Mouse (Mus musculus): Measurements from ENCODE around the gene Smad3. TPM values are rescaled to one million over a fixed set of nuclear protein-coding genes. Genes with fewer than 3 reads are reported as not detected.

The Smad3 gene
- polyA plus RNA-seq, 1 experiment, result 25.5 TPM

GRCm38 (mm10) chr9:63760783-63761182, 3.0 kb upstream of the Smad3 start:
- H3K27me3 ChIP-seq (ENCODE audit: control insufficient read depth, insufficient read depth, insufficient read length), result no peaks in the 10 kb centered on the region

GRCm38 (mm10) chr9:63759973-63760722, 2.4 kb upstream of the Smad3 start:
- Histone ChIP-seq H3K4me3 (no peak overlapping the region), H3K27me3 (ENCODE audit: control insufficient read depth, insufficient read depth, insufficient read length) (no peaks in the 10 kb centered on the region), H3K79me2 (ENCODE audit: control insufficient read depth, insufficient read depth) (peaks cover 4% of the 10 kb centered on the region), H3K4me2 (ENCODE audit: low read depth) (no peak overlapping the region), H3ac (ENCODE audit: control insufficient read depth, insufficient read length) (no peak overlapping the region), H3K36me3 (ENCODE audit: control insufficient read depth, insufficient read depth) (no peaks in the 10 kb centered on the region)
- TF ChIP-seq E2F4 (IDR thresholded peaks at IDR 0.05; ENCODE audit: insufficient read depth) (no peak), MYOD1 (IDR thresholded peaks at IDR 0.05; ENCODE audit: control insufficient read depth in 1 of 3, insufficient read length in 2 of 3, low read depth in 2 of 3) (no peak), REST (IDR thresholded peaks at IDR 0.05; ENCODE audit: insufficient read depth, insufficient read length) (no peak), SRF (IDR thresholded peaks at IDR 0.05; ENCODE audit: control insufficient read depth, insufficient read length, low read depth) (no peak), TCF12 (IDR thresholded peaks at IDR 0.05; ENCODE audit: insufficient read depth, poor library complexity, severe bottlenecking) (no peak), USF1 (IDR thresholded peaks at IDR 0.05; ENCODE audit: low read depth) (no peak), MYOG (IDR thresholded peaks at IDR 0.05; ENCODE audit: control insufficient read depth in 1 of 3, insufficient read depth in 1 of 3, insufficient read length in 2 of 3, low read depth in 2 of 3) (no peak), MAX (IDR thresholded peaks at IDR 0.05; ENCODE audit: low read depth) (no peak), CEBPB (IDR thresholded peaks at IDR 0.05; ENCODE audit: insufficient read depth, poor library complexity, severe bottlenecking) (no peak), POLR2A (IDR thresholded peaks at IDR 0.05; ENCODE audit: insufficient read length, low read depth) (no peak), TCF3 (IDR thresholded peaks at IDR 0.05; ENCODE audit: insufficient read length, low read depth) (no peak), POLR2AphosphoS2 (IDR thresholded peaks at IDR 0.05; ENCODE audit: insufficient read length, low read depth) (no peak)

More at GRCm38 (mm10) chr9:63760783-63761182, 3.0 kb upstream of the Smad3 start:
- Histone ChIP-seq H3K79me2 (ENCODE audit: control insufficient read depth, insufficient read depth) (no peaks in the 10 kb centered on the region), H3ac (ENCODE audit: control insufficient read depth, insufficient read length) (no peak overlapping the region), H3K36me3 (ENCODE audit: control insufficient read depth, insufficient read depth) (no peaks in the 10 kb centered on the region), H3K4me3 (no peak overlapping the region), H3K4me2 (ENCODE audit: low read depth) (no peak overlapping the region)
- no peak for TF ChIP-seq POLR2AphosphoS2 (IDR thresholded peaks at IDR 0.05; ENCODE audit: insufficient read length, low read depth)
- TF ChIP-seq REST (IDR thresholded peaks at IDR 0.05; ENCODE audit: insufficient read depth, insufficient read length), result no peak
- TF ChIP-seq SRF (IDR thresholded peaks at IDR 0.05; ENCODE audit: control insufficient read depth, insufficient read length, low read depth), result no peak
- TF ChIP-seq TCF12 (IDR thresholded peaks at IDR 0.05; ENCODE audit: insufficient read depth, poor library complexity, severe bottlenecking), result no peak
- TF ChIP-seq E2F4 (IDR thresholded peaks at IDR 0.05; ENCODE audit: insufficient read depth), result no peak
- no peak for TF ChIP-seq CEBPB (IDR thresholded peaks at IDR 0.05; ENCODE audit: insufficient read depth, poor library complexity, severe bottlenecking)
- TF ChIP-seq POLR2A (IDR thresholded peaks at IDR 0.05; ENCODE audit: insufficient read length, low read depth), result no peak
- TF ChIP-seq MYOD1 (IDR thresholded peaks at IDR 0.05; ENCODE audit: control insufficient read depth in 1 of 3, insufficient read length in 2 of 3, low read depth in 2 of 3), result no peak
- TF ChIP-seq MYOG (IDR thresholded peaks at IDR 0.05; ENCODE audit: control insufficient read depth in 1 of 3, insufficient read depth in 1 of 3, insufficient read length in 2 of 3, low read depth in 2 of 3), result no peak
- TF ChIP-seq USF1 (IDR thresholded peaks at IDR 0.05; ENCODE audit: low read depth), result no peak
- no peak for TF ChIP-seq MAX (IDR thresholded peaks at IDR 0.05; ENCODE audit: low read depth)
- TF ChIP-seq TCF3 (IDR thresholded peaks at IDR 0.05; ENCODE audit: insufficient read length, low read depth), result no peak

- TF ChIP-seq SRF (IDR thresholded peaks at IDR 0.05; ENCODE audit: control insufficient read depth, insufficient read length, low read depth) (no peak), POLR2AphosphoS2 (IDR thresholded peaks at IDR 0.05; ENCODE audit: insufficient read length, low read depth) (no peak), MAX (IDR thresholded peaks at IDR 0.05; ENCODE audit: low read depth) (no peak), CEBPB (IDR thresholded peaks at IDR 0.05; ENCODE audit: insufficient read depth, poor library complexity, severe bottlenecking) (no peak), TCF3 (IDR thresholded peaks at IDR 0.05; ENCODE audit: insufficient read length, low read depth) (no peak), TCF12 (IDR thresholded peaks at IDR 0.05; ENCODE audit: insufficient read depth, poor library complexity, severe bottlenecking) (no peak), E2F4 (IDR thresholded peaks at IDR 0.05; ENCODE audit: insufficient read depth) (no peak), POLR2A (IDR thresholded peaks at IDR 0.05; ENCODE audit: insufficient read length, low read depth) (no peak), USF1 (IDR thresholded peaks at IDR 0.05; ENCODE audit: low read depth) (no peak), MYOD1 (IDR thresholded peaks at IDR 0.05; ENCODE audit: control insufficient read depth in 1 of 3, insufficient read length in 2 of 3, low read depth in 2 of 3) (no peak), REST (IDR thresholded peaks at IDR 0.05; ENCODE audit: insufficient read depth, insufficient read length) (no peak), MYOG (IDR thresholded peaks at IDR 0.05; ENCODE audit: control insufficient read depth in 1 of 3, insufficient read depth in 1 of 3, insufficient read length in 2 of 3, low read depth in 2 of 3) (no peak)
- Histone ChIP-seq H3K4me3 (peak overlapping the region; percentile 92), H3K27me3 (ENCODE audit: control insufficient read depth, insufficient read depth, insufficient read length) (no peaks in the 10 kb centered on the region), H3K79me2 (ENCODE audit: control insufficient read depth, insufficient read depth) (peaks cover 17% of the 10 kb centered on the region), H3K36me3 (ENCODE audit: control insufficient read depth, insufficient read depth) (no peaks in the 10 kb centered on the region), H3K4me2 (ENCODE audit: low read depth) (peak overlapping the region; percentile 91), H3ac (ENCODE audit: control insufficient read depth, insufficient read length) (peak overlapping the region; percentile 96)
These were observed 1.0 kb upstream of the Smad3 start for GRCm38 (mm10) chr9:63758641-63759391.

- peak overlapping the region; percentile 77 for H3K4me2 ChIP-seq (ENCODE audit: low read depth)
- no peaks in the 10 kb centered on the region for H3K36me3 ChIP-seq (ENCODE audit: control insufficient read depth, insufficient read depth)
- H3K27me3 ChIP-seq (ENCODE audit: control insufficient read depth, insufficient read depth, insufficient read length), result no peaks in the 10 kb centered on the region
- peak overlapping the region; percentile 92 for H3K4me3 ChIP-seq
- TF ChIP-seq MYOD1 (IDR thresholded peaks at IDR 0.05; ENCODE audit: control insufficient read depth in 1 of 3, insufficient read length in 2 of 3, low read depth in 2 of 3) (no peak), REST (IDR thresholded peaks at IDR 0.05; ENCODE audit: insufficient read depth, insufficient read length) (no peak), MAX (IDR thresholded peaks at IDR 0.05; ENCODE audit: low read depth) (no peak), USF1 (IDR thresholded peaks at IDR 0.05; ENCODE audit: low read depth) (no peak), CEBPB (IDR thresholded peaks at IDR 0.05; ENCODE audit: insufficient read depth, poor library complexity, severe bottlenecking) (no peak), TCF12 (IDR thresholded peaks at IDR 0.05; ENCODE audit: insufficient read depth, poor library complexity, severe bottlenecking) (no peak), POLR2A (IDR thresholded peaks at IDR 0.05; ENCODE audit: insufficient read length, low read depth) (no peak), POLR2AphosphoS2 (IDR thresholded peaks at IDR 0.05; ENCODE audit: insufficient read length, low read depth) (no peak), E2F4 (IDR thresholded peaks at IDR 0.05; ENCODE audit: insufficient read depth) (no peak), TCF3 (IDR thresholded peaks at IDR 0.05; ENCODE audit: insufficient read length, low read depth) (no peak), SRF (IDR thresholded peaks at IDR 0.05; ENCODE audit: control insufficient read depth, insufficient read length, low read depth) (no peak), MYOG (IDR thresholded peaks at IDR 0.05; ENCODE audit: control insufficient read depth in 1 of 3, insufficient read depth in 1 of 3, insufficient read length in 2 of 3, low read depth in 2 of 3) (no peak)
- H3ac ChIP-seq (ENCODE audit: control insufficient read depth, insufficient read length), result peak overlapping the region; percentile 96
- peaks cover 31% of the 10 kb centered on the region for H3K79me2 ChIP-seq (ENCODE audit: control insufficient read depth, insufficient read depth)
These were observed 377 bp downstream of the Smad3 start for GRCm38 (mm10) chr9:63757462-63757772.
